Mouse (Mus musculus) kidney, adult 18-20 months (tissue): ENCODE measurements around the gene Sh3gl2.
A peak's percentile ranks its signal among the peaks of the same experiment; 100 is the strongest.

Experiments
- DNase-seq: peaks from one replicate; pipeline ENCODE4 v3.0.0; 2021

The Sh3gl2 gene

DNA sequence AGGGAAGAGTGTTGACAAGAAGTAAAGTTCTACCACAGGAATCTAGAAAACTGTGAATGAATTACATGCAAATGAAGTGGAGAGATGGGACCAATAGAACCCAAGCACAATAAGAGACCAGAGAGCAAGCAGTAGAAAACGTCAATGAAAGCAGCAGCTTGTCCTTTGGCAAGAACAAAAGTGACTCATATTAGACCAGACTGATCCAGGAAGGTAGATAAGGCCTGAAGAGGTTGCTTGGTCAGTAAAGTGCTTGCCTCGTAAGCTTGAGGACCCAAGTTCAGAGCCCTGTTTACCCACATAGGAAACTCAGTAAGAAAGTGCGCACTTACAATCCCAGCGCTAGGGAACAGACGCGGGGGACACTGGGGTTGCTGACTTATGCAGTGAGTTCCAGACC, 215.5 kb downstream of the Sh3gl2 start:
- no peak for DNase-seq

DNA sequence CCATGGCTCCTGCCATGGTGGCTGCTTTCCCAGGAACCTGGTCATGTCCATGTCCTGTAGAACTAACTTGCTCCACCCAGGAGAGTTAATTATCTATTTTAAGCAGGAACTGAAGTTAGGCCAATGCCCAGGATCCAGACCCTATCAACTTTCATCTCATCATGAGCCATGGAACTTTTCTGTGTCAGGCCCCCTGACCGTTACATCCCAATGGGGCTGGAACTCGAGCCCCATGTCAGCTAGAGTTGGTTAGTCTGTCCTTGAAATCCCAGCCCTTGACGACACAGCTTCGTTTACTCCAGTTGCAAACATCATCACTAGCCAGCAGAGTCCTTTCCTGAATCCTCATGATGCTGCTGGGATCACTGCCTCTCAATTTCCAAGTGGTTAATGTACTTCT, 221.3 kb downstream of the Sh3gl2 start:
- DNase-seq: no peak

DNA sequence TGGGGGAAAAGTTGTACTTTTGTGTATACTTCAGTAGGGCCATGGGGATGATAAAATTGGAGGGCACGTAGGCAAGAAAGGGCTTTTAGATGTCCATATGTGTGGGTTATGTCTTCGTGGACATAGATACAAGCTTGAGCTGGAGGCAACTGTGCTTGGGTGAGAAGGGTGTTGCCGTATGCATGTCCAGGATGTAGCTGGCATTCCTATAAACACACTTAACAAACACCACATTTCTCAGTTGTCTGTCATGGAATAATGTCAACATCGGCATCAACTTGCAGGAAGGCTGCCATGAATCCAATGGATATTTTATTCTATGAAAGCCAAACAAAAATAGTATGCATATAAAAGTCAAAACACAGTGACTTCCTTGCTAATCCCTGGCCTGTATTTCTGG, 227.9 kb downstream of the Sh3gl2 start:
- DNase-seq: no peak

DNA sequence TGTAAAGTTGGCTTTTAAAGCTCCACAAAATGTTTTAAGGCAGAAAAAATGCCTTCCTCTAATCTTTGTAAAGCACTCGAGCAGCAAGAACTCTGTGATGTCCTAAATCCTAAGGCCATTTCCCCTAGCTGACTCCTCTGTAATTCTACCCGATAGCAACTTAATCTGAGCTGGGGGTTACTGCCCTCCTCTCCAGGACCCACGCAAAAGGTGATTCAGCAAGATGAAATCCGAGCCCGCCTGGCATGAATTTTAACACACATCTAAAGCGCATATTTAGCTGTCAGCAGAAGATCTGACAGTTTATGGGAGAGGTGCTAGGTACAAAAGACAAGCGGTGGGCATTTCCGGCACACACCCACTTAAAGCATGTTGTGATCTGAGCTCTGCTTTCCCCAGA, 229.8 kb downstream of the Sh3gl2 start:
- DNase-seq: no peak

DNA sequence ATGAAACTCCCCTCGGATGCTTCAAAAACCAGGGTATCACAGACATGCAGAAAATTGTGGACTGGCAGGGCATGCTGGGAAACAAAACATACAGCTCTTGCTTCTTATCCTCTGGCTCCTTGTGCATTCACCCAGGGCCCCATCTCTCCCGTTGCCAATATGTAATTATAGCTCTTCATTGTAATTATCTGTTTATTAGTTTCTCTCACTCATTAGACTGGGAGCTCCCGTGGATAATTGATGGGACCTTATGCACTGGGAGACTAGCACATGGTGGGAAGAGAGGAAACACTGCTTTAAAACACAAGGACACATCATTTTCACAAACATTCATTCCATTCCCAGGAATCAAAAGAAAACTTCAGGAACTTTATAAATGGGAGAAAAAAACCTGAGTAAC, 233.9 kb downstream of the Sh3gl2 start:
- no peak for DNase-seq

DNA sequence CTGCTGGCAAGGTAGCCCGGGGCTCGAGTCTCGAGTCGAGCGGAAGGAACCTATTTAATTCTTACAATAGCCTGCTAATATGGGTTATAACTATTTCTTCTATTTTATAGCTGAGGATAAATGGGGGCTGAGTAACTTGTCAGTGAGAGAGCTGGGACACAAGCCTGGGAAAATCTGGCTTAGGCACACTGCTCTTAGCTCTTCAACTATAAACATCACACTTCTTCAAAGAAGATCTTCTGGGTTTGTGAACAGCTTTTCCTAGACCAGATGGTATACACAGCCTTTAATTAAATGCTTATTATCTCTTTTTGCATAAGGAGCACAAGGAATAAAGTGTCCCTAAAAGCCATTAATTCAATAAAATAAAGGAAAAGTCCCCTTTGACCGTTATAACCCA, 278.7 kb downstream of the Sh3gl2 start:
- DNase-seq: no peak

DNA sequence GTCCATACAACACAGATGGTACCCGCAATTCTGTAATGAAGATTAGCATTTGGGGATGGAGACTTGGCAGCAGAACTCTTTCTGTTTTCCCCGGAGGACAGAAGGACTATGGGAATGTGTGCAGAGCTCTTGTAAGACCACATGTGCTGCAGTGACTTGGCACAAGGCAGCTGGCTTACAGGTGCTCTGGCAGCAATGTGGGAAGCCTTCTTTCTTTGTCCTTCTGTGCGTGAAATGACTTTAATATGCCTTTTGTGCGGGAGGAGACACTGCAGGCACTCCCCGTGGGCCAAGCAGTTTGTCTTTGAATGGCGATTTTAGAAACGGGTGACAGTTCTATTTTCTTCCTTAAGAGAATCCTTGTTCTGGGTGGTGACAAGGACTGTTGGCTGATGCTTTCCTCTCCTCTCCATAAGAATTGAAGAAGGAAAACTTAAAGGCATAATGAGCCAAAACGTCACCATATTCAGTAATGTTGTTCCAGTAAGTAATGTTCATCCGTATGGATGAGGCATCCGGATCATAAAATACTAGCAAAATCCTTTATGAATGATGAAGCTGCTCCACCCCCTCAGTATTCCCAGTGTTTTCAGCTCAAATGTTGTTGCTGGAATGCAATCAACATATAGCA, 281.5 kb downstream of the Sh3gl2 start:
- DNase-seq: no peak

DNA sequence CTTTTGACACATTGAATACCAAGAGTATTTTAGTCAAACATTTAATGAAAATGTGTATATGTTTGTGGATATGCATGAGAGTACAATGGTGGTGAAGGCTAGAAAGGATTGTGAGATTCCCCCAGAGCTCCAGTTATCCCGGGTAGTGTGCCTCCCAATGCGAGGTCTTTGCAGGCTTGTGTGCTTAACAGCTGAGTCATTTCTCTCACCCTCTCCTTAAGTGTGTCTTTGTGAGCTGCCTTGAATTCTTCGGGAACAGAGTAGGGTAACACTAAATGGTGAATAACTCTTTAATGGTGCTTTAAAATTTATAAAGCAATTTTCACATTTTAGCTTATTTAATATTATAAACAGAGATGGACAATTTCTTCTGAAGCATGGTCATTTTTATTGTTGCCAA, 300.8 kb downstream of the Sh3gl2 start:
- DNase-seq: no peak

DNA sequence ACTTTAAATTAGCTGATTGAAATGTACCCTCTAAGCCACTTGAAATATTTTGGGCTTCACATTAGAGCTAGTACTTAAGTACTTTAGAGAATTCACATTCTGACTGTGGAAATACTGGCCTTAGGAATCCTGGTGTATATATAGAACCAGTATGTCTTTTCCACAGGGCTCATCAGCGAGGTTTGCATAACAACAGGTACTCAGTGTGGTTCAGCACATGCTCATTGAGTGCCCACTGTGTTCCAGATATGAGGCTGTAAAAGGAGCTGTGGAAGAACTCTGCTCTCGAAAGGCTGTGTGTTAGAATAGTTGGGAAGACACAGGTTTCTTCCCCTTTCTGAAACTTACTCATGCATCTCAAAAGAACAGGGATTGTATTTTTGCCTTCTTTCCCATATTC, 302.1 kb downstream of the Sh3gl2 start:
- DNase-seq: no peak

DNA sequence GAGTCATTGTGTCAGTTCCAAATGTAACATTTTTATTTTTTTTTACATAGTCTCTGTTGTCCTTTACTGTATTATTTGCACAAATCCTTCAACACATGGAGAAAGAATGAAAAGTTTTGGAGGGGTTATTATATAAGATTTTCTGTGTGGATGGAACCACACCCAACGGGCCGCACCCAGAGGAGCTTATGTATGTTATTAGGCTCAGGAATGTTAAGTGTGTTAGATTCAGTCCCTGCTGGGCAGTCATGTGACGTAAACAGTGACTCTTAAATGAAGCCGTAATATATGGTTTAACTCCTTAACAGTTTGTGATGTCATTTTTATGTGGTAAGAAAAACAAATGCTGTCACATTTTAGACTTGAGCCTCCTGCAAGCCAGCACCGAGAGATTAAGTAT, 302.6 kb downstream of the Sh3gl2 start:
- no peak for DNase-seq

DNA sequence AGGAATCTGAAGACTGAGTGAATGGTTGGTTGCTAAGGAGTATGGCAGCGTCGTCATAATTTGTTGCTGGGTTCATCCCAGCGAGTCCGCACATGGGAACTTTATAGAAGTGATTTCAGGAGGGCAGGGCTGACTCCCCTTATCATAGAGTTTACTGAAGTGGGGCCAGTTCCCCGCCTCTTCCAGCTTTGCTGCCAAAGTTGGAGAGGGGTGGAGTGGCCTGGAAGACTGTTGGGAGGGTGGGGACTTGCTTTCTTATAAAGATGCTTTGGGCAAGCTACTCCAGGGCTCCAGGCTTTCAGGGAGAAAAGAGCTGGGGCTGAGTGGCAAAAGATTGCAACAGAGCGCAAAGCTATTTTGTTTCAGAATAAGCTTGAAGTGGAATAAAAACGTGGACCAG, 308.4 kb downstream of the Sh3gl2 start:
- peak; percentile 3 for DNase-seq

DNA sequence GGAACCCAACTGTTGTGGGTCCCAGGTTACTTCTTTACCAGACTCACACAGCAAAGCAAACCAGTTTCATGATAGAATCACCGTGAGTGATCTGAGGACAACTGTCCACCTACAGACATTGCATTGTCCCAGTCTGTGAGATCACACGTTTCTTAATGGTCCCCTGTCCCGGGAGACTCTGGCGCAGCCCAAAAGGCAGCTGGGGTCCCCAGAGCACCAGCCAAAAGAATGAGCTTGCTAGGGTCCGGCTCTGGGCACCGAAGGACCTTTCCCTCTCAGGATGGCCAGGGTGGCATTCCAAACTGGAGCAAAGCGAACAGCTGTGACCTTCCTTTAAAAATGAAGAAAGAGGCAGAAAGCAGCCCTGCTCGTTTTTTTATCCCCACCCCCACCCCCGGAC, 308.9 kb downstream of the Sh3gl2 start, which contains the start of gene Adamtsl1:
Gene Adamtsl1, plus strand, starts transcription at position 381 of the 400 bp plus-strand sequence.
- no peak for DNase-seq

DNA sequence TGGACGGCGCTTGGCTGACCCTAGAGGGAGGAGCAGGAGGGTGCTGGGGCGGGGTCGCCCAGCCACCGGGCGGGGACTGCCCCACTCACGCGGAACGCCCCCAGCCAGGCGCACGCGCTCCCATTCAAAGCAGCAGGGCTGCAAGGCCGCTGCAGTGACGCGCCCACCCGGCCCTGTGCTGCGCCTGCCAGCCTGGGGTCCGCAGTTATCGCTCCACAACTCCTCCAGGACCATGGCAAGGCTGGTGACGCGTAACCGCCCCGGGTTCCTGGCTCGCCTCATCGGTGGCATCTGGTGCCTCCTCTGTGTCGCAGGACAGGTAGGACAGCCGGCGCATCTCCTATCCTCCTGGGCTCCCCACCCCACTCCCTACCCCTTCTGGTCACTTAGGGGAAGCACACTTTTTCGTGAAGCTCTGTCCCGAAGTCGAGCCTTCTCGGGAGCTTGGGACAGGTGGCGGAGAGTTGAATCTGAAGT, 309.3 kb downstream of the Sh3gl2 start:
- peak; percentile 13 for DNase-seq

DNA sequence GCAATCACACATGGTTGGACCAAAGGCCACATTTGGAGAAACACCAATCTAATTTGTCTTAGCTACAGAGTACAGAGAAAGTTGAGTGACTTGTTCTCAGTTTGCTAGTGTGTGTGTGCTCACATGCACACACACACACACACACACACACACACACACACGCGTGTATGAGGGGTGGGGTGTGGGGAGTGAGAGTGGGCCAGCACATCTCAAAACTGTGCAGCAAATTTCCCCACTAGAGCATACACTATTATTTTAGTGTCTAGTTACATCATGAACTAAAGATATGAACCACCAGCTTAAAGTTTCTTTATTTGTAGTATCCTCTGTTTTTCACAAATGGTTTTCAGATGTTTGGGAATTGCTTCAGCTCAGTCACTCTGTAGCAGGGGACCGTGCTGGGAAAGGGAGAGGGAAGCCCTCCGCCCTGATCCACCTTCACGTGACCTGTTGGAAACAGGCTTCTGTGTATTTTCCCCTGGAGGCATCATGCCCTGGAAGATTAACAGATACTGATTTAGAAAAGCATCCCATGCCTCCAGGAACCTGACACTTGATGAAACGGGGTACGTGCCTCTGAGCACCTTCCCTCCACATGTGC, 322.1 kb downstream of the Sh3gl2 start:
- DNase-seq: no peak

DNA sequence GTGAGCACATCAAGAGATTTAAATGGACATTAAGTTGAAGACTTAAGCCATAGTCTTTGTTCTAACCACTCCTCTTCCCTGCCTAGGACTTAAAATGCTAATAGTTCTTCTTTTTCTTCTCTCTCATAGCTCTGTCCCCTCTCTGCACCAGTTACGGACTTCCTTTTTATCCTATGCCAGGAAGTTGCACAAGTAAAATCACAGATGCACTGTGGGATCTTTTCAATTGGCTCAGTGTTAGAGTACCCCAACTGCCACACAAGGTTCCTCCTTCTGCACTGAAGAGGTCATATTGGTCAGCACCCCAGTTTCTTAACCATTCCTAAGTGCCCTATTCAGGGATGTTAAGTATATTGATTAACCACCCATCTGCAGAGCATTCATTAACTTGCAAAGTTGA, 324.9 kb downstream of the Sh3gl2 start:
- no peak for DNase-seq

DNA sequence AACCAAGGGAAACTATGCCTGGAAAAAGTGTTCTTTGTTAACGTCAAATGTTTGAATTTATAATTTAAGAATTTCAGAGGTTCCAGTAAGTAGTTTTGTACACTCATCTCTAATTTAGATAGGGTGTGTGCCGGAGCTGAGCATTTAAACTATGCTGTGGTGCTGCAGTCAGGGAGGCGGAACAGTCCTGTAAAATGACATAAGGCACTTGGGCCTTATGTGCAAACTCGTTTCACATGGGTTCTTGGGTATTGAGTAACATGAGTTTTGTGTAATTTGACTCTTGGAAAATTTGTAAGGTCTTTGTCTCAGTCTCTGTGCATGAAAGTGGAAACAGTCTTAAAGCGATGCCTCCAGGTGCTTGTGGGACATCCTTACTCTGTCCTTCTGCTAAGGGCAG, 334.8 kb downstream of the Sh3gl2 start:
- DNase-seq: no peak

DNA sequence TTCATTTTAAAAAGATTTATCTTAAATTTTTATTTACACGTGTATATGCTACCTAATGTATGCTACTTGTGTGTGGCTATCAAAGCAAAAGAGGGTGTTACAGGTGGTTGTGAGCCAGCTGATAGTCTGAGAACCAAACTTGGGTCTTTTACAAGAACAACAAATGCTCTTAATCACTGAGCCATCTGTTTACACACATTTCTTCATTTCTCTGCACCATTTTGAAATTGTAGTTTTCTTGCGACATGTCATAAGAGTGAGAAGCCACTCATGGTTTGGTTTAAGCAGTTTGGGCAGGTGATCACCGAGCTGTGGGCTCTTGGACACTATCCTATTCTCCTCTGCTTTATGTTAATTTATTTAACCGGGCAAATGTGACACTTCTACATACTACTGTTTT, 338.3 kb downstream of the Sh3gl2 start:
- DNase-seq: no peak

DNA sequence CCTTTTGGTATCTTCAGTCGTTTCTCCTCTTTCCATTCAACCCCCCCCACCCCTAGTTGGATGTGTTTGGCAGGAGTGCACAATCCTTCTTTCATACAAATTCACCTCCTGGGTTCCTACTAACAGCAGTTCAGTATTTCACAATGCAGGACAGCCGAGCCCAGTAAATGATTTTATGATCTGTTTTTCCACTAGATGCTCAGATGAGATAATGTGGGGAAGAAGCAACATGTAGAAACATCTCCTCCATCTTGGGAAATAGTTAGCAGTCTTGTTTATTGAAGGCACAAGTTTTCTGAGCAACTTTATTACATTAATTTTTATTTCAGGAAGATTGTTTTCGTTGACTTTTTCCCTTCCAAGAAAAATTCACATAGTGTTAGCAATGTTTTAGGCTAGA, 349.8 kb downstream of the Sh3gl2 start:
- DNase-seq: no peak

DNA sequence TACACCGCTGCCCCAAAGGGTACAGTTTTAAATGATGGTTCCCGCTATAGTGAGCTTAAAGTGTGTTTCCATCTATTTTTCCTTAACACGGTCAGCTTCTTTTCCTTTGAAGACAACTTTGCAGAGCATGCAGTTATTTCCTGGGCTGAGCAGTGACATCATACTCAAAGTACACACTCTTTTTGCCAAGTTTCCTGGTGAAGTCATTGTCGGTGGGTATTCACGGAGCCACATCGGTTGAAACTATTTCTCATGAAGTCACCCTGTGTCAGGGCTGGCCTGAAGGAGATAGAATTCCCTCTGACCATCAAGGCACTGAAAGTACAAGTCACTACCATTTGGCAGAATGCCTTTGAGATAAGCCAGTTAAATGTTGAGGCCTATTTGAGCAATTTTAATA, 354.8 kb downstream of the Sh3gl2 start:
- DNase-seq: no peak

DNA sequence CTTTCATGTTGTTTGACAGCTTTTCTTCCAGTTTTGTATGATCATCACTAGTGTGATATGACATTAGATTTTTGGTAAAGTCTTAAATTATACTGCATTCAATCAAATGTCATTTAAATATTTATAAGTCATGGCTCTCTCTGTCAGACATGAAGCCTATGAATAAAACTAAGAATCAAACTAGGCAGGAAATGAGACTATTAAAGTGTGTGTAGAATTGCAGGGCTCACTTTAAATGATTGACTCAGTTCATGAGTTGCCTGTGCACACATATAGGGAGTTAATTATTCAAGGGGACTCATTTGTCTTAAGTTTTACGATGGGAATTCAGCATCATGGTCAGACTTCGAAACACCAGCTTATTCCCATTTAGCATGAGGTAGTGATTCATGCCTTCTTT, 380.5 kb downstream of the Sh3gl2 start:
- DNase-seq: no peak

DNA sequence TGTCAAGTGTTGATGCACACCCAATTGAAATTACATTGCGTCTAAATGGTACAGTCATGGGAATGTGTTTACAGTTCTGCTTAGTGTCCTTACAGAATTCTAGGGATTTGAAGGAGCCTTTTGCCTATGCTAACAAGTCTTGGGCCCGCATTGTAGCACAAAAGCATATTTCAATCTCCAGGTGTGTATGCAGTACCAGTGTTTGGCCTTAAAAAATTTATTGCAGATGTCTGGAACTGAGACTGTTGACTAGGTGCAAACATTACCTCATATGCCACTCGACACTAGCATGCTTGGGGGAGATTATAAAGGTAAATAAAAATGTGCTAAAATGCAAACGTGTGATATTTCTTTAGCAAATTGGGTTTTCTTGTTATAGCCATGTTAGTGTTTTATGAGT, 384.0 kb downstream of the Sh3gl2 start:
- DNase-seq: no peak

DNA sequence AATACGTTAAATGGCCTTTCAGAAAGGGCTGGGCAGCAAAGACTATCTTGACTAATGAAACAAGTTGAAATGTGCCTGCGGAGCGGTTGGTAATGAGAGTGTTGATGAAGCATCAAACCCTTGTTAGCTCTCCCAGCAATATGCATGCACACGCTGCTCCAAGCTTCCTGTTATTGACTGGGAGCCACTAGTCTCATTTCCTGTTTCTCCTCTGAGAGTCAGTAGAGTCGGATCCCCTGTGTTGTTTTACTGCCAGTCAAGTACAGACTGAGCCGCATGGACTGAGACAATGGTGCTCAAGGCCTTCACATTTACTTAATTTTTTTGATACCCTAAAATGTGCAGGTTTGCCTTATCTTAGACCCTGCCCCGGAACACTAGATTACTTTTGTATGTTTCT, 386.1 kb downstream of the Sh3gl2 start:
- DNase-seq: no peak

DNA sequence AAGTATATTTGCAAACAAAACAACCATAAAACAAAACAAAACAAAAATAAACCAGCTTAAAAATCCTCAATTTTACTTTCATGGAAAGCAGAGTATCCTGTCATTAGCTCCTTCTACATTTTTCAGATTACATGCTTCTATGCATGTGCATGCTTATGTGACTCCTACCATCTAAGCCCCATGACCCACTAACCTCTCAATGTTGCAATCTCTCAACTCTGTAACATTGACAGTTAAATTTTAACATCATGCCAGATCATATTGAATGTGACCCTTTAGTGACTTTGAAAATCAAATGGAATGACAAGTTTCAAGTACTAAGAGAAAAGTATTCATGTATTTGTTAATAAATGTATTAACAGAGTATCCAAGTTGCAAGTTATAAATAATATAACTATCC, 389.2 kb downstream of the Sh3gl2 start:
- DNase-seq: no peak

DNA sequence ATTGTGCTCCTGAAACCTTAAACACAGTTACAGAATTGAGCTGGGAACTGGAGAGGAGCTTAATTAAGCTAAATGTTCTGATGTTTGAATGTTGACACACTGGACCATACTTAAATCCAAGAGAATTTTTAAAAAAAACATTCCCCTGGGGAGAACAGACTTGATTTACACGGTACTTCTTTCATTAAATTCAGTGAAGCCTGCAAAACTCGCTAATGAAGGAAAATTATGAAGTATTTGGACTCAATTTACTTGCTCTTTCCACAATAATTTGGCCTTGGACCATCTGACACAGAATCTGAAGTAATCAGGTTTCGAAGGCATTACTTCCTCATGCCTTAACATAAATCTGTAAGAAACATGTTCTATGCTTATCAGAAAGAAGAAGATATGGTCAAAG, 408.4 kb downstream of the Sh3gl2 start:
- DNase-seq: no peak

DNA sequence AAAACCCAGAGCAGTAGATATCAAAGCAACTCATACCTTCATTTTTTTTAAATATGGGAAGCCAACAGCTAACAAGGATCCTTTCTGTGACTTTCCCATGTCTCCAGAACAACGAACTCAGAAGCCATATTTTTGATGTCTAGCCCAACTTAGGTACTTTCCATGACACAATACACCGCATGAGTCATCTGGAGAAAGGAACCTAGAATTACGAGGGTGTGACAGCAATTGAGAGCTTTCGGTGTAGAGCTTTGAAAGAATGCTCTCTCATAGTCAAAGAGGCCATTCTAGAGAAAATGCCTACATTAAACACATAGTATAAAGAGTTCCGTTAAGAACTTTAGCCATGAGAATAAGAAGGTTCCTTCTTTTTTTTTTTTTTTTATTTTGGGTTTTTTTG, 413.8 kb downstream of the Sh3gl2 start:
- no peak for DNase-seq
